Comparison of ENCODE assay signal across 8 mouse cellular contexts in the genomic region with DNA sequence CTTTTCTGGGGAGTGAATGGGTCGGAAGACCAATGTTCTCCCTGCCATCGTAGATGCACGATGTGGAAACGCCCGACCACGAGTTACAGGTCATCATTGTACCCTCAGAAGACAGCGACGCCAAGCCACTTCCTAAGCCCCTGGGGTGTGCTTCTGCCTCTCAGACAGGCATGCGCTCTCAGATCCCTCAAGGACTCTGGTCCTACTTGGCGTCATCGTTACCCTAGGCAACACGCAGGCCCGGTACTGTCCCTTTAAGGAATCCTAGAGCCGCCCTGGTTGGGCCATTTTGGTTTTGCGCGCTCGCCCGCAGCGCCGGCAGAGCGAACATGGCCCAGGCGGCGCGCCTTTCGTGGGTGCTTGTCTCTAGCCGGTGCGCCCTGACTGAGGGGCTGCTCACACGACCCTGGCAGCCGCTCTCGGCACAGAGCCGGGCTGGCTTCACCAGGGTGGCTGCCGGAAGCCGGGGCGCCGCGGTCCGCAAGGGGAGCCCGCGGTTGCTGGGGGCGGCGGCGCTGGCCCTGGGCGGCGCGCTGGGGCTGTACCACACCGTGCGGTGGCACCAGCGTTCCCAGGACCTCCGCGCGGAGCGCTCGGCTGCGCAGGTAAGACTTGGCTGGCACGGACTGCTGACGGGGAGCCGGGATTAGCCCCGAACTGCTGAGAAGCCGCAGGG. TPM values are rescaled to one million over a fixed set of nuclear protein-coding genes. Genes with fewer than 3 reads are reported as not detected.
A peak's percentile ranks its signal among the peaks of the same experiment; 100 is the strongest.
DNase-seq lines count a peak whose midpoint lies in the region; ATAC-seq and TF ChIP-seq lines count a peak whose summit lies in the region.

No protein-coding gene starts in this region.

- ATAC-seq in forebrain, embryonic 11.5 days (replicated peaks; ENCODE audit: low FRiP score), result peak; percentile 94
- ATAC-seq in heart, postnatal 0 days (ENCODE audit: insufficient read depth, low read depth), result peak; percentile 94
- ATAC-seq in liver, embryonic 14.5 days (ENCODE audit: insufficient read depth), result peak; percentile 85
- ATAC-seq in stomach, embryonic 15.5 days (ENCODE audit: insufficient read depth, low FRiP score, low read depth), result peak; percentile 93

- peaks cover 10% of the 10 kb centered on the region for H3K9me3 ChIP-seq in E14TG2a.4 (ENCODE audit: low read length)
- no peaks in the 10 kb centered on the region for H3K9me3 ChIP-seq in forebrain, embryonic 11.5 days (ENCODE audit: control insufficient read depth, low read length)
- H3K9me3 ChIP-seq in heart, postnatal 0 days (replicated peaks; ENCODE audit: control insufficient read depth, low read length), result no peaks in the 10 kb centered on the region
- H3K9me3 ChIP-seq in liver, embryonic 14.5 days (ENCODE audit: control insufficient read depth, low read length), result no peaks in the 10 kb centered on the region
- H3K9me3 ChIP-seq in stomach, embryonic 15.5 days, result no peaks in the 10 kb centered on the region

- H3K4me2 ChIP-seq in forebrain, embryonic 11.5 days (ENCODE audit: low read depth, low read length, severe bottlenecking), result peak overlapping the region; percentile 83
- H3K4me2 ChIP-seq in heart, postnatal 0 days (ENCODE audit: low read depth, low read length), result peak overlapping the region; percentile 85
- peak overlapping the region; percentile 98 for H3K4me2 ChIP-seq in liver, embryonic 14.5 days (ENCODE audit: low read depth)
- peak overlapping the region; percentile 85 for H3K4me2 ChIP-seq in stomach, embryonic 15.5 days

- peaks cover 53% of the 10 kb centered on the region for H3K4me1 ChIP-seq in E14TG2a.4 (replicated peaks; ENCODE audit: low read depth, low read length)
- H3K4me1 ChIP-seq in forebrain, embryonic 11.5 days (replicated peaks; ENCODE audit: control insufficient read depth, insufficient read depth, low read length), result peaks cover 3% of the 10 kb centered on the region; the same call in 1 of the 2 replicates
- H3K4me1 ChIP-seq in heart, postnatal 0 days (ENCODE audit: control insufficient read depth, insufficient read depth), result peaks cover 6% of the 10 kb centered on the region; the same call in 1 of the 2 replicates
- peaks cover 5 to 10% of the 10 kb centered on the region in 2 experiments for H3K4me1 ChIP-seq in liver, embryonic 14.5 days (replicated peaks; ENCODE audit: control insufficient read depth in 2 of 2, insufficient read depth in 2 of 2, low read length in 1 of 2)
- peaks cover 11% of the 10 kb centered on the region for H3K4me1 ChIP-seq in stomach, embryonic 15.5 days

- peak overlapping the region; percentile 95 for H3K4me3 ChIP-seq in E14TG2a.4 (replicated peaks; ENCODE audit: low read length)
- H3K4me3 ChIP-seq in forebrain, embryonic 11.5 days (ENCODE audit: low read depth, low read length), result peak overlapping the region; percentile 80
- peak overlapping the region; percentile 92 for H3K4me3 ChIP-seq in heart, postnatal 0 days (ENCODE audit: low read depth, low read length)
- peak overlapping the region; percentile 74 to 83 for H3K4me3 ChIP-seq in liver, embryonic 14.5 days (ENCODE audit: insufficient read depth in 1 of 2, low read depth in 2 of 2, low read length in 2 of 2)
- peak overlapping the region; percentile 85 for H3K4me3 ChIP-seq in stomach, embryonic 15.5 days (replicated peaks)

- no peak for TF ChIP-seq CTCF in E14TG2a.4 (conservative IDR thresholded peaks at IDR 0.05; ENCODE audit: low read length)
- no peak for TF ChIP-seq CTCF in heart, postnatal 0 days (IDR thresholded peaks at IDR 0.05; ENCODE audit: low read depth)
- TF ChIP-seq CTCF in liver, embryonic 14.5 days (IDR thresholded peaks at IDR 0.05; ENCODE audit: low read depth), result no peak

- no peak for TF ChIP-seq EP300 in heart, postnatal 0 days (IDR thresholded peaks at IDR 0.05; ENCODE audit: low read depth)
- TF ChIP-seq EP300 in liver, embryonic 14.5 days (IDR thresholded peaks at IDR 0.05; ENCODE audit: low read depth), result no peak

- H3K36me3 ChIP-seq in E14TG2a.4 (ENCODE audit: insufficient read depth, low read length), result peaks cover 20% of the 10 kb centered on the region
- H3K36me3 ChIP-seq in forebrain, embryonic 11.5 days (ENCODE audit: control insufficient read depth, insufficient read depth, low read length), result no peaks in the 10 kb centered on the region; the same call in 1 of the 2 replicates
- peaks cover 17% of the 10 kb centered on the region for H3K36me3 ChIP-seq in heart, postnatal 0 days (replicated peaks; ENCODE audit: control insufficient read depth, insufficient read depth, low read length)
- H3K36me3 ChIP-seq in liver, embryonic 14.5 days (replicated peaks; ENCODE audit: control insufficient read depth, insufficient read depth, low read depth), result no peaks in the 10 kb centered on the region
- peaks cover 9% of the 10 kb centered on the region for H3K36me3 ChIP-seq in stomach, embryonic 15.5 days

- peak overlapping the region; percentile 75 for H3K27ac ChIP-seq in forebrain, embryonic 11.5 days (ENCODE audit: low read depth, low read length)
- peak overlapping the region; percentile 96 for H3K27ac ChIP-seq in heart, postnatal 0 days (ENCODE audit: low read depth)
- peak overlapping the region; percentile 4 for H3K27ac ChIP-seq in liver, embryonic 14.5 days
- peak overlapping the region; percentile 94 for H3K27ac ChIP-seq in stomach, embryonic 15.5 days

- 1% methylated on average over 58 of the region's 59 CpGs for WGBS in forebrain, embryonic 11.5 days
- under 1% methylated on average over 45 of the region's 59 CpGs for WGBS in heart, postnatal 0 days
- WGBS in liver, embryonic 14.5 days (ENCODE audit: insufficient replicate concordance), result under 1% methylated on average over 58 of the region's 59 CpGs
- WGBS in stomach, embryonic 15.5 days, result under 1% methylated on average over 59 of the region's 59 CpGs

- H3K9ac ChIP-seq in forebrain, embryonic 11.5 days (ENCODE audit: low read length), result peak overlapping the region; percentile 76
- H3K9ac ChIP-seq in heart, postnatal 0 days (replicated peaks; ENCODE audit: low read depth, low read length), result peak overlapping the region; percentile 85
- H3K9ac ChIP-seq in liver, embryonic 14.5 days (replicated peaks), result peak overlapping the region; percentile 69
- peak overlapping the region; percentile 88 for H3K9ac ChIP-seq in stomach, embryonic 15.5 days

- peak; percentile 85 for DNase-seq in c-Kit-positive CD71-positive TER-119-negative erythroid progenitor cells, embryonic 14.5 days (ENCODE audit: low read depth)
- peak; percentile 91 for DNase-seq in forebrain, embryonic 11.5 days (ENCODE audit: low spot score)
- DNase-seq in heart, postnatal 0 days (ENCODE audit: low spot score), result peak; percentile 94
- peak; percentile 95 to 96 for DNase-seq in kidney, postnatal 36 days
- DNase-seq in liver, embryonic 14.5 days (ENCODE audit: low read depth in 3 of 3, low spot score in 3 of 3), result peak; percentile 74 to 78 (median 77)
- DNase-seq in neural tube, embryonic 10.5 days (ENCODE audit: extremely low spot score, low spot score), result peak; percentile 86

- H3K27me3 ChIP-seq in E14TG2a.4 (ENCODE audit: insufficient read depth, low read length), result no peaks in the 10 kb centered on the region
- H3K27me3 ChIP-seq in forebrain, embryonic 11.5 days (ENCODE audit: control insufficient read depth, insufficient read depth, low read length), result no peaks in the 10 kb centered on the region
- H3K27me3 ChIP-seq in heart, postnatal 0 days (ENCODE audit: control insufficient read depth, insufficient read depth, low read length), result no peaks in the 10 kb centered on the region
- H3K27me3 ChIP-seq in liver, embryonic 14.5 days (ENCODE audit: control insufficient read depth, insufficient read depth, low read length), result no peaks in the 10 kb centered on the region
- H3K27me3 ChIP-seq in stomach, embryonic 15.5 days (replicated peaks), result no peaks in the 10 kb centered on the region

RNA-seq across cellular contexts. Expression of gene Ptges2, which starts 0.4 kb away (rescaled TPM):
- polyA plus RNA-seq in forebrain, embryonic 11.5 days (2014; fragmentation: Nextera tagmentation; extraction: Ambion mirVana), result 28.0 and 29.4 TPM in 2 replicates
- 33.9 and 46.7 TPM in 2 replicates for total RNA-seq in heart, postnatal 0 days (2014; rRNA removed; ENCODE audit: low replicate concordance)
- polyA plus RNA-seq in heart, postnatal 0 days (2015; fragmentation: Nextera tagmentation; extraction: Ambion mirVana), result 62.6 and 65.4 TPM in 2 replicates
- 7.9 and 11.6 TPM in 2 replicates for polyA plus RNA-seq in liver, embryonic 14.5 days (2012; rRNA removed)
- 11.4 and 14.0 TPM in 2 replicates for polyA plus RNA-seq in liver, embryonic 14.5 days (2014; fragmentation: Nextera tagmentation; extraction: Ambion mirVana)
- polyA plus RNA-seq in stomach, embryonic 15.5 days (2015; fragmentation: Nextera tagmentation; extraction: Ambion mirVana), result 28.5 and 31.4 TPM in 2 replicates

RNA-seq across cellular contexts. Expression of gene Lcn2, which starts 8.0 kb away (rescaled TPM):
- 0.28 TPM in 1 of 2 replicates, not detected in the other for polyA plus RNA-seq in forebrain, embryonic 11.5 days (2014; fragmentation: Nextera tagmentation; extraction: Ambion mirVana)
- 1.1 and 6.0 TPM in 2 replicates for total RNA-seq in heart, postnatal 0 days (2014; rRNA removed; ENCODE audit: low replicate concordance)
- 1.8 and 2.0 TPM in 2 replicates for polyA plus RNA-seq in heart, postnatal 0 days (2015; fragmentation: Nextera tagmentation; extraction: Ambion mirVana)
- 29.8 and 30.2 TPM in 2 replicates for polyA plus RNA-seq in liver, embryonic 14.5 days (2012; rRNA removed)
- polyA plus RNA-seq in liver, embryonic 14.5 days (2014; fragmentation: Nextera tagmentation; extraction: Ambion mirVana), result 41.1 and 65.1 TPM in 2 replicates
- polyA plus RNA-seq in stomach, embryonic 15.5 days (2015; fragmentation: Nextera tagmentation; extraction: Ambion mirVana), result 25.1 and 30.7 TPM in 2 replicates

RNA-seq across cellular contexts. Expression of gene 1110008P14Rik, which starts 14.3 kb away (rescaled TPM):
- polyA plus RNA-seq in forebrain, embryonic 11.5 days (2014; fragmentation: Nextera tagmentation; extraction: Ambion mirVana), result 37.7 and 45.4 TPM in 2 replicates
- 159 and 195 TPM in 2 replicates for total RNA-seq in heart, postnatal 0 days (2014; rRNA removed; ENCODE audit: low replicate concordance)
- polyA plus RNA-seq in heart, postnatal 0 days (2015; fragmentation: Nextera tagmentation; extraction: Ambion mirVana), result 77.0 and 84.9 TPM in 2 replicates
- polyA plus RNA-seq in liver, embryonic 14.5 days (2012; rRNA removed), result 32.6 and 39.6 TPM in 2 replicates
- 38.7 and 40.8 TPM in 2 replicates for polyA plus RNA-seq in liver, embryonic 14.5 days (2014; fragmentation: Nextera tagmentation; extraction: Ambion mirVana)
- polyA plus RNA-seq in stomach, embryonic 15.5 days (2015; fragmentation: Nextera tagmentation; extraction: Ambion mirVana), result 36.1 and 42.9 TPM in 2 replicates

RNA-seq across cellular contexts. Expression of gene Dnm1, which starts 42.9 kb away (rescaled TPM):
- polyA plus RNA-seq in forebrain, embryonic 11.5 days (2014; fragmentation: Nextera tagmentation; extraction: Ambion mirVana), result 12.4 and 12.8 TPM in 2 replicates
- total RNA-seq in heart, postnatal 0 days (2014; rRNA removed; ENCODE audit: low replicate concordance), result 3.4 and 10.3 TPM in 2 replicates
- polyA plus RNA-seq in heart, postnatal 0 days (2015; fragmentation: Nextera tagmentation; extraction: Ambion mirVana), result 1.5 and 1.6 TPM in 2 replicates
- polyA plus RNA-seq in liver, embryonic 14.5 days (2012; rRNA removed), result 2.9 and 4.0 TPM in 2 replicates
- 0.43 and 0.56 TPM in 2 replicates for polyA plus RNA-seq in liver, embryonic 14.5 days (2014; fragmentation: Nextera tagmentation; extraction: Ambion mirVana)
- 12.1 and 12.8 TPM in 2 replicates for polyA plus RNA-seq in stomach, embryonic 15.5 days (2015; fragmentation: Nextera tagmentation; extraction: Ambion mirVana)

RNA-seq across cellular contexts. Expression of gene Ciz1, which starts 44.0 kb away (rescaled TPM):
- 62.6 and 69.0 TPM in 2 replicates for polyA plus RNA-seq in forebrain, embryonic 11.5 days (2014; fragmentation: Nextera tagmentation; extraction: Ambion mirVana)
- total RNA-seq in heart, postnatal 0 days (2014; rRNA removed; ENCODE audit: low replicate concordance), result 61.9 and 79.9 TPM in 2 replicates
- polyA plus RNA-seq in heart, postnatal 0 days (2015; fragmentation: Nextera tagmentation; extraction: Ambion mirVana), result 17.6 and 18.5 TPM in 2 replicates
- polyA plus RNA-seq in liver, embryonic 14.5 days (2012; rRNA removed), result 40.3 and 43.3 TPM in 2 replicates
- 13.1 and 13.9 TPM in 2 replicates for polyA plus RNA-seq in liver, embryonic 14.5 days (2014; fragmentation: Nextera tagmentation; extraction: Ambion mirVana)
- polyA plus RNA-seq in stomach, embryonic 15.5 days (2015; fragmentation: Nextera tagmentation; extraction: Ambion mirVana), result 33.8 and 41.6 TPM in 2 replicates

Comparison
In these comparisons a context has a peak if more than half of its experiments do, and no peak if none do; other contexts are left out.
1. Peak in every context shown above with its lines: DNase-seq, ATAC-seq, H3K4me3 ChIP-seq and H3K27ac ChIP-seq.
2. H3K27ac ChIP-seq: peak in every context shown above with its lines; median percentile 96 in heart, postnatal 0 days; 94 in stomach, embryonic 15.5 days; 75 in forebrain, embryonic 11.5 days; 4 in liver, embryonic 14.5 days.